Mouse (Mus musculus): ENCODE data around the gene Pigu. TPM values are rescaled to one million over a fixed set of nuclear protein-coding genes. Genes with fewer than 3 reads are reported as not detected.

The Pigu gene
- total and polyA plus RNA-seq, 3 experiments = 19.6 to 41.5 (median 41.2) TPM

- DNase-seq = peak; percentile 99
Observed at GRCm38 (mm10) chr2:155236362-155236992, 120.8 kb downstream of the Pigu start, which contains the start of gene Dynlrb1. TSS of gene Dynlrb1 (plus strand) at chr2:155236533.

- DNase-seq = no peak
Observed at GRCm38 (mm10) chr2:155235746-155236361, 121.4 kb downstream of the Pigu start.

Small RNAs within 50 kb of the gene (microRNA-seq; reads per million reads assigned to microRNA genes)
- 0 reads per million in 2 experiments for gene Mir695

Other genes starting within 250 kb of the Pigu start
- gene Itch, start 223.9 kb downstream of the Pigu start, total RNA-seq (2021) = 10 to 100 TPM; 47.0 to 48.2 TPM
- gene Itch, start 223.9 kb downstream of the Pigu start, polyA plus RNA-seq (2012; rRNA removed) = 2.2 and 3.6 TPM in 2 replicates
- 100 to 1,000 TPM; 292 to 437 TPM for gene Dynlrb1, start 120.9 kb downstream of the Pigu start, total RNA-seq (2021)
- 164 and 217 TPM in 2 replicates for gene Dynlrb1, start 120.9 kb downstream of the Pigu start, polyA plus RNA-seq (2012; rRNA removed)
- 100 to 1,000 TPM; 475 to 819 TPM for gene Map1lc3a, start 81.1 kb downstream of the Pigu start, total RNA-seq (2021)
- gene Map1lc3a, start 81.1 kb downstream of the Pigu start, polyA plus RNA-seq (2012; rRNA removed) = 2,934 and 3,400 TPM in 2 replicates
- 100 to 1,000 TPM; 221 to 429 TPM for gene Trp53inp2, start 23.6 kb upstream of the Pigu start, total RNA-seq (2021)
- gene Trp53inp2, start 23.6 kb upstream of the Pigu start, polyA plus RNA-seq (2012; rRNA removed) = 714 and 755 TPM in 2 replicates
- 10 to 100 TPM; 33.3 to 44.9 TPM for gene Ncoa6, start 116.5 kb upstream of the Pigu start, total RNA-seq (2021)
- 13.8 and 16.5 TPM in 2 replicates for gene Ncoa6, start 116.5 kb upstream of the Pigu start, polyA plus RNA-seq (2012; rRNA removed)
- gene Acss2, start 160.5 kb upstream of the Pigu start, total RNA-seq (2021) = 100 to 1,000 TPM in 1 of 2 experiments, 10 to 100 TPM in 1; 48.7 to 109 TPM
- 94.0 and 98.6 TPM in 2 replicates for gene Acss2, start 160.5 kb upstream of the Pigu start, polyA plus RNA-seq (2012; rRNA removed)
- 1 to 10 TPM; 3.4 to 5.8 TPM for gene Ggt7, start 160.8 kb upstream of the Pigu start, total RNA-seq (2021)
- 22.5 and 23.3 TPM in 2 replicates for gene Ggt7, start 160.8 kb upstream of the Pigu start, polyA plus RNA-seq (2012; rRNA removed)
- gene Gss, start 235.4 kb upstream of the Pigu start, total RNA-seq (2021) = 10 to 100 TPM; 53.7 to 98.5 TPM
- 67.6 and 101 TPM in 2 replicates for gene Gss, start 235.4 kb upstream of the Pigu start, polyA plus RNA-seq (2012; rRNA removed)